Mouse (Mus musculus) thymus, postnatal 14 days (tissue): ENCODE results near the gene Isyna1.

ENCODE experiments used
- DNase-seq: peaks from one replicate; pipeline ENCODE4 v3.0.0; 2021

The Isyna1 gene

GRCm38 (mm10) chr8:70629574-70630531, 35.7 kb downstream of the Isyna1 start:
- peak; percentile 91 for DNase-seq

GRCm38 (mm10) chr8:70630532-70631381, 36.6 kb downstream of the Isyna1 start:
- DNase-seq = peak; percentile 32

- DNase-seq = no peak
Observed at GRCm38 (mm10) chr8:70631436-70631835, 37.3 kb downstream of the Isyna1 start.

- no peak for DNase-seq
Observed at GRCm38 (mm10) chr8:70632346-70632892, 38.2 kb downstream of the Isyna1 start, which contains the start of gene Gdf15. TSS of gene Gdf15 (minus strand) at chr8:70632456.

- no peak for DNase-seq
Observed at GRCm38 (mm10) chr8:70634066-70634465, 39.9 kb downstream of the Isyna1 start.

- DNase-seq = no peak
Observed at GRCm38 (mm10) chr8:70635527-70635926, 41.4 kb downstream of the Isyna1 start.

GRCm38 (mm10) chr8:70636838-70637237, 42.7 kb downstream of the Isyna1 start:
- DNase-seq = no peak

GRCm38 (mm10) chr8:70638752-70639151, 44.6 kb downstream of the Isyna1 start:
- DNase-seq = no peak

- DNase-seq = no peak
Observed at GRCm38 (mm10) chr8:70643019-70643418, 48.8 kb downstream of the Isyna1 start.

GRCm38 (mm10) chr8:70644065-70644464, 49.9 kb downstream of the Isyna1 start:
- DNase-seq = peak; percentile 41

GRCm38 (mm10) chr8:70645501-70646224, 51.5 kb downstream of the Isyna1 start:
- DNase-seq = no peak

GRCm38 (mm10) chr8:70646369-70646768, 52.2 kb downstream of the Isyna1 start:
- no peak for DNase-seq

GRCm38 (mm10) chr8:70646775-70647174, 52.6 kb downstream of the Isyna1 start:
- no peak for DNase-seq
